Mouse (Mus musculus) CD4-positive, CD25-positive, alpha-beta regulatory T cell, adult 2 months (primary cell): Measurements from ENCODE around the gene Wwp2.
"Not testable (repeated sequence)": the region's sequence is repeated elsewhere in the genome, so short reads cannot be mapped to it uniquely, and the experiment has no call there.

Experiments
- DNase-seq: peaks from one replicate; pipeline ENCODE4 v3.0.0-alpha.2; 2012; ENCODE audit warnings: low read depth, low spot score

The Wwp2 gene

GRCm38 (mm10) chr8:107475613-107476012, 39.4 kb downstream of the Wwp2 start:
- no peak for DNase-seq

- DNase-seq = not testable (repeated sequence)
Measured at GRCm38 (mm10) chr8:107476786-107477185, 40.6 kb downstream of the Wwp2 start.

DNA sequence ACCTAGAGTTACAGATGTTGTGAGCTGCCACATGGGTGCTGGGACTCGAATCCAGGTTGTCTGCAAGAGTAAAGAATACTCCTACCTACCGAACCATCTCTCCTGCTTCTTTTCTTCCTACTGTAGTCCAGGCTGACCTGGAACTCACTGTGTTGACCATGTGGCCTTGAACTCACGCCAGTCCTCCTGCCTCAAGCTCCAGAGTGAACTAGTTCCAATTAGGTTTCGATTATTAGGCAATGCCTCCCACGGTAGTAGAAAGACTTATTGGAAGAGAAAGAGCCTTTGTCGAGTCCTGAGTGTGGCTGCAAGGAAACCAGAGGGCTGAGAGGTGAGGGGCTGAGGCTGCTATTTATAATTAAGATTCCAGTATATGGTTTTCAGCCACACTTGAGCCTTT, 42.6 kb downstream of the Wwp2 start:
- DNase-seq = no peak

- no peak for DNase-seq
Measured at GRCm38 (mm10) chr8:107480436-107480835, 44.3 kb downstream of the Wwp2 start.

- DNase-seq = no peak
Measured at GRCm38 (mm10) chr8:107483250-107483649, 47.1 kb downstream of the Wwp2 start.

GRCm38 (mm10) chr8:107484956-107485355, 48.8 kb downstream of the Wwp2 start:
- no peak for DNase-seq

- DNase-seq = no peak
Measured at GRCm38 (mm10) chr8:107488551-107488950, 52.4 kb downstream of the Wwp2 start.

GRCm38 (mm10) chr8:107489086-107489485, 52.9 kb downstream of the Wwp2 start:
- no peak for DNase-seq

DNA sequence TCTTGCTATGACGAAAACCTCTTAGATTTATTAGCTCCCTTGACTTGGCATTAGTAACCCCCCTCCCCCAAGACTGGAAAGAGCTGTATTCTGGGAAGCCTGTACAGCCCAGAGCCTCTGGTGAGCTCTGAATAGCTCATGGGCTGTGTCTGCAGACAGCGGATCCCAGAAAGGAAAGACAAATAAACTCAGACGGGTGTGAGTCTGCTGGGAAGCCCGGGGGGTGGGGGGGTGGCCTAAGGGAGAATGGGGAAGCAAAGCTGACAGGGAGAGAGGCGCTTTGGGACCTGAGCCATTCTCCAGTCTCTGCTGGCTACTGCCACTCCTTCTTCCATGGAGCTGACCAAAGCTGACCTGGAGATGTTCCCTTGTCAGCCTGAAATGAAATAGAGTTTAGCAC, 53.8 kb downstream of the Wwp2 start:
- no peak for DNase-seq

DNA sequence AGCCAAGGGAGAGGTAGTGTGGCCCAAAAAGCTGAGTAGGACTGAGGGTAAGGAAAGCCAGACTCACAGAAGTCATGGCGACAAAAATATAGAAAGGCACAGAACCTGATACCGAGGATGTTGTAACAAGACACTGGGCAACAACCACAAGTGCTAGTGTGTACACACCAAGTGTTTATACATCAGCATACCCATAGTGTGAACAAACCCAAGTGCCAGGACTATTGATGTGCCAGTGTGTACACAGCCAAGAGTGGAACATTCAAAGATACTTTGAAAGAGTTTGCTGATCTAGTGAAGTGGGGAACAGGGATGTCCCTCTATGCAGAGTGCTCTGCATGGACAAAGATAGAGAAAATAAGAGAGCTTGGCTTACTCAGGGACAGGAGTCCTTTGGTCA, 54.5 kb downstream of the Wwp2 start:
- DNase-seq = no peak

GRCm38 (mm10) chr8:107491212-107491611, 55.0 kb downstream of the Wwp2 start:
- DNase-seq = no peak

- DNase-seq = no peak
Measured at GRCm38 (mm10) chr8:107491831-107492230, 55.7 kb downstream of the Wwp2 start.

DNA sequence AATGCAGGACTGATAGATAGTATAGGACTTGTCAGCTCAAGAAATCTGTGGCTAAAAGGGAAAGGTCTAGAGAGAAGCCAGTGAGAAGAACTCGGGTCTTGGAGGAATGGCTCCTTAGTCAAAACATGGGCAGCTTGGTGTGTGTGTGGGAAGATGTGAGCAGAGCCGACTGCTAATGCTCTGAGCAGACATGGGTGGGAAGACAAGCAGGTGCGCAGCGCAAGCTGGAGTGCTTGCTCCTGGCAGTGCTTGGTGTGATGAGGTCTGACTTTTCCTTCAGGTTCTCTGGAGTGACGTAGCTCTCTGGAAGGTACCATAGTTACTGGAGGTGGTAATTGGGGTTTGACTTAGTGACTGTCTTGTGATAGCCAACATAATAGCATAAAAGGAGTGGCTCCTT, 56.6 kb downstream of the Wwp2 start:
- DNase-seq = no peak

GRCm38 (mm10) chr8:107495425-107495824, 59.3 kb downstream of the Wwp2 start:
- DNase-seq = no peak

DNA sequence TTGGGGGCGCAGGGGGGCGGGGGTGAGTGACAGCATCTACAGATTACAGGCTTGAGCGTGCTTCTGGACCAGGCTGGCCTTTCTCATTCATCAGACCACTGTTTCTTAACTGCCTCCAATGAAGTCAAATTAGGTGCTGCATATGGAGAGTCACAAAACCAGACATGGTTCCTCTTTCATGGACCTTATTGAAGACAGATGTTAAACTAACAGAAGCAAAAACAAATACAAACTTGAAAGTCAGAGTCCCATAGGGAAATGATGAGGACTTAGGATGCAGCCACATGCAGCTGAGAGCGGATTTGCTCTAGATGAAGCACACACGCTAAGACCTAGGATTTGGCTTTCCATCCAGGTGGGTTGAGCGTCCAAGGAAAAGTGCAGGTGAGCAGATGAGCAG, 61.5 kb downstream of the Wwp2 start:
- no peak for DNase-seq

GRCm38 (mm10) chr8:107498390-107498789, 62.2 kb downstream of the Wwp2 start:
- DNase-seq = no peak

DNA sequence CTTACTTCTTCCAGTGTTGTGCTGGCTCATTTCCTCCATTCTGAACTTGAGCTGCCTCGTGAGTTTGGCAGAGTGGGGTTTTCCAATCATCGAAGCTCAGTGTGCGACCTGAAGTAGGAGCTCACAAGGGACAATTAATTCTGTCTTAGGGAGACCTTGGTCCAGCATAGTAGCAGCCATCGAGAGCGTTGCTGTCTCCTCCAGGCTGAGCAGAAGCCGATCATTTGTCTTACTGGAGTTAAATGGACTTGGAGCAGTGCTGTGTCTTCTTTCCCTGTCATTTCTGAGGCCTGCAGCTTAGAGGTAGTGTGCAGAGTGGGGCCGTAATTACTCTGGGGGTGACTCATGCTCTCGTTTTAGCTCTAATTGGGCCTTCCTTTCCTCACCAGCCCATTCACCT, 62.6 kb downstream of the Wwp2 start:
- DNase-seq = no peak

GRCm38 (mm10) chr8:107499519-107499918, 63.4 kb downstream of the Wwp2 start:
- DNase-seq = no peak

DNA sequence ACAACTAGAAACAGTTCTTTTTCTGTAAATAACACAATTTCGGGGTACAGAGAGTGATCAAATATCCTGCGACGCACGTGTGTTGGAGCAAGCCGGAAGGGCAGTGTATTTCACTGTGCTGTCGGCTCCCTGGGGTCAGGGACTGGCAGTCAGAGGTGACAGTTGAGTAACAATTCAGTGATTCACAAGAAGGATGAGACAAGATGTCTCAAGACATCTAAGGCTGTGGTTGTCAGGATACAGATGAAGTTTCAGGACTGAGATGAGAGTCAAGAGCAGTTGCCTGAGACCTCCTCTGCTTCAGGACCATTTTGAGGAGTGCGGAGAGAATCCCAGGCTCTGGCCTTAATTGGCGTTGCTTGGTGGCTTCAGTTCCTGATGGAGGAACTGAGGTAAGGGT, 66.2 kb downstream of the Wwp2 start:
- no peak for DNase-seq

DNA sequence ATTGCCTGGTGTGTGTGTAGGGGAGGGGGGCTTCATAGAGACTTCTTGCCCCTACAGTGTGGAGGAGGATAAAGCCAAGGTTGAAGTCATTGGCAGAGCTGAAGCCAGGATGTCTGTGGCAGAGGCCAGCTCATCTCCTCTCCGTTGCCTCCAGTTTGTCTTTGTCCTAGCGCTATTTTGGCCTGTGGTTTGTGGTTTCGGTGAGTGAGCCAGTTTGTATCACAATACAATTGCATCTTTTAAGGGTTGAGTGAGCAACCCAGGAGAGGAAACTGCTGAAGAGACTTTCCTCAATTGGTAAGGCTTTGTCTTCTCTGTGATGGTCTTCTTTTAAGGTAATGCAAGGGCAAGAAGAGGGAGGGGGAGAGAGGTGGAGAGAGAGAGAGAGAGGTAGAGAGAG, 66.8 kb downstream of the Wwp2 start:
- DNase-seq = peak; percentile 12

- DNase-seq = no peak
Measured at GRCm38 (mm10) chr8:107503354-107503753, 67.2 kb downstream of the Wwp2 start.

DNA sequence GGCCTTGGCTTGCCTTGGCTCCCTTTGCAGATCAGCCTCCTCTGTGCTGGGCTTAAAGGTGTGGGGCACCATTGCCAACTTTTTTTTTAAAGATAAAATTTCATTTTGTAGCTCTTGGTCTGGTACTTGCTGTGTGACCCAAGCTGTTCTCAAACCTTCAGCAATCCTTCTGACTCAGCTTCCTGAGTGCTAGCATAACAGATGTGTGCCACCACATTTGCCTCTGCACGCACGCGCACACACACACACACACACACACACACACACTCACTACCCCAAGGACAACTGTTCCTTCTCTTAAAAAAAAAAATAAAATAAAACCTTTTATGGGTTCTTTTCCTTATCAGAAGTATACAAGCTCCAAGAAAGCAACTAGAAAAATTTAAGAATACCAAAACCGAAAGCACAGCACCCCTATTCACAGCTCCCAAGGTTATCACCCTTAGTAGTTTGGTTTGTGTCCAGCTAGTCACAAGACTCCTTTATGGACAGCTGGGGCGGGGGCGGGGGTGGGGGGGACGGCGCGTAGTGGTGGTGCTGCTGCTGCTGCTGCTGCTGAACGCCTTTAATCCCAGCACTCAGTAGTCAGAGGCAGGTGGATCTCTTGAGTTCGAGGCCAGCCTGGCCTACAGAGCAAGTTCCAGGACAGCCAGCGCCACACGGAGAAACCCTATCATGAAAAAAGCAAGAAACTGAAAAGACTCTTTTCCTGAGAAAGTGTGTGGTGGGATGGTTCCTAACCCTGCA, 68.2 kb downstream of the Wwp2 start:
- DNase-seq = peak; percentile 26

DNA sequence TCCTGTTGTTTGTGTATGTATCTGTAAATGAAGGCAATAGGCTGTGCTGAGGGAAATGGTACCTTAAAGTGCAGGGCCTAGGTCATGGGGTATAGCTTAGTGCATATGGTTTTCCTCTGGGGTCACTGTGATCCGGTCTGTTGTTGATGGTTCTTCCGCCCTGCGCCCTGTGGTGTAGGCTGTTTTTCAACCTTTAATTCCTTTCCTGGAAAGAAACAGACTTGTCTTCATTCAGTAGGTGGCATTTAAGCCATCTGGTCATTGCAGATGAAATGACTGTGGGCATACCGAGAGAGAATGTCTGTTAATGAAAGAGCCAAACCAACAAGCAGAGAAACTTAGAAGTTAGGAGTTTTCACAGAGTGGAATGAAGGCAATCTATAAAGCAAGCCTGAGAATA, 69.1 kb downstream of the Wwp2 start:
- no peak for DNase-seq

DNA sequence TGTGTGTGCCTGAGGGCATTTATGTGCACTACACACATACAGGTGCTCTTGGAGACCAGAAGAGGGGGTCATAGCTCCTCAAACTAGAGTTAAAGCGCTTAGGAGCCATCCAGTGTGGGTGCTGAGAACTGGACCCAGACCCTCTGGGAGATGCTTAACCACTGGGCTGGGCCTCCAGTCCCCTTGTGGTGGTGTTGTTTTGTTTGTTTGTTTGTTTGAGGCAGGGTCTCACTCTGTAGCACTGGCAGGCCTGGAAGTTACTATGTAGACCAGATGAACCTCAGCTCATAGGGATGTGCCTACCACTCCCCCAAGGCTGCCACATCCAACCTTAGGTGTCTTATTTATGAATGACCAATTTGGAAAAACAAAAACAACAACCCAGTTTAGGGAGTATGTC, 70.9 kb downstream of the Wwp2 start:
- DNase-seq = no peak
